Mouse (Mus musculus) spleen, postnatal 10 days (tissue): ENCODE results near the gene Galc.

Experiments used
- DNase-seq, 2 experiments: peaks; one replicate each; pipeline ENCODE4 v3.0.0; 2021 to 2022; ENCODE audit warnings: low spot score in 2 of 2

The Galc gene

GRCm38 (mm10) chr12:98187186-98187899 is 71.9 kb downstream of the Galc start:
- DNase-seq: no peak

- DNase-seq: no peak
Observed at GRCm38 (mm10) chr12:98181729-98182128, 77.5 kb downstream of the Galc start.

GRCm38 (mm10) chr12:98180807-98181206 is 78.5 kb downstream of the Galc start:
- no peak for DNase-seq

- DNase-seq: no peak
Observed at GRCm38 (mm10) chr12:98180235-98180800, 78.9 kb downstream of the Galc start.

GRCm38 (mm10) chr12:98179496-98179895 is 79.8 kb downstream of the Galc start:
- DNase-seq: no peak

DNA sequence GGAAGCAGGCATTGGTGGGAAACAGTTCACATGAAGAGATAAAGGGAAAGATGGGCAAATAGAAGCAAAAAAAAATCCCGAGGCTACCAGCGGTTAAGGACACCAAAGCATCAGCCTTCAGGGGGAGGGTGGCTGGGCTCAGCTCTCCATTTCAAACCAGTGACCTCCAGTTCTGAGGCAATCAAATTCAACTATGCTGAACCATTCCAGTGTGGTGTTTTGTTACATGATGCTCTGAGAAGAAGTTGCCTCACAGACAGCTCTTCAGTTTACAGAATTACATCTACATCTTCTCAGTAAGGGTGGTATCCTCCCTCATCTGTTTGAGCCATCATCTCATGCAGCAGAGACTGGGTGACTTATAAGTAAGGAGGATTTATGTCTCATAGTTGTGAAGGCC is 82.6 kb downstream of the Galc start:
- DNase-seq: no peak

GRCm38 (mm10) chr12:98161901-98162300 is 97.4 kb downstream of the Galc start:
- no peak for DNase-seq

DNA sequence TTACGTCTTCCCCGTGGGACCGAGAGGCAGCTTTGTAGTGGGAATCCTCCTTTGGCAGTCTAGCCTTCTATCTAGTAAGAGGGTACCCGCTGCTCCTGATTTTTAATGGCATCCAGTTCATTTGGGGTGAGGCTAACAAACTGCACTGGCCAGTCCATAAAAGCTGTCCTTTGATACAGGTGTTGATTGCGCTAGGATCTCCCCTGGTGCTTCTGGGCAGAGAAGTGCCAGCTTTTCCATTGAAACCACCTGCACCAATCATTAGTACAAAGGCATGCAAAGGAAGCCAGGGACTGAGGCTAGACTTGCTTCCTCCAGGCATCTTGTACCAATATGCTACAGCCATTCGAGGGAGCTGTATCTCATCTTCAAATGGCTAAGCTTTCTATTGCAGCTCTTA is 98.4 kb downstream of the Galc start:
- DNase-seq: no peak
